Mouse (Mus musculus) CH12.LX (cell line): Measurements from ENCODE around the gene Det1.

Experiments
- CTCF ChIP-seq, 2 experiments: IDR thresholded peaks in 1 of 2; conservative IDR thresholded peaks in 1 of 2; 2 replicates each; pipeline ENCODE4 v1.5.1; 2011 to 2012; ENCODE audit warnings: low read depth in 2 of 2, low read length in 2 of 2, improper control_type of control experiment in 1 of 2, inconsistent platforms in 1 of 2, mild to moderate bottlenecking in 1 of 2, moderate library complexity in 1 of 2
- EP300 ChIP-seq: IDR thresholded peaks from 2 replicates; pipeline ENCODE4 v1.6.1; 2011; ENCODE audit warnings: low read length, improper control_type of control experiment
- MAX ChIP-seq: IDR thresholded peaks from 2 replicates; pipeline ENCODE4 v1.6.1; 2011; ENCODE audit warnings: low read length, improper control_type of control experiment
- MYC ChIP-seq: IDR thresholded peaks from 2 replicates; pipeline ENCODE4 v1.6.1; 2011; ENCODE audit warnings: low read depth, mild to moderate bottlenecking, improper control_type of control experiment, low read length
- NRF1 ChIP-seq: IDR thresholded peaks from 2 replicates; pipeline ENCODE4 v1.6.1; 2014; ENCODE audit warnings: low read depth, mild to moderate bottlenecking, inconsistent platforms, low read length, improper control_type of control experiment, moderate library complexity
- POLR2A ChIP-seq: IDR thresholded peaks from 2 replicates; pipeline ENCODE4 v1.6.1; 2011; ENCODE audit warnings: low read depth, mild to moderate bottlenecking, improper control_type of control experiment, low read length
- ZNF384 ChIP-seq: IDR thresholded peaks from 2 replicates; pipeline ENCODE4 v1.6.1; 2012; ENCODE audit warnings: low read depth, low read length, improper control_type of control experiment, inconsistent platforms

DNA sequence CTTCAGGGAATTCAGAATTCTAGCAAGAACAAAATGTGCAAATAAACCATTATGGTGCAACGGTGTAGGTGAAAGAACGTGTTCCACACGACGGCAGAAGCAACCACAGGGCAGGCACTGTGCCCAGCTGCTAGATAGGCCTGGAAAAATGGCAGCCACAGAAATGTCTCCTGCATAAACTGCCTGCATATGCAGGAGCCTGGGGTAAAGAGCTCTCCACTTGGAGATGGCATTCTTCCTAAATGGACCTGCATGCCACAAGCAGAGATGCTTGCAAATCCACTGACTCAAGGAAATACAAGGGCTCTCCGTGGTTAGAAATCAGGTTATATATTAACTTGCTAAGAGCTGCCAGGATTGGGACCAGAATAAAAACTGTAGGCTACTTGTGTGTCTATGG is 68.3 kb downstream of the Det1 start:
- TF ChIP-seq EP300 (no peak), NRF1 (no peak), MYC (no peak), POLR2A (no peak), MAX (no peak), CTCF (conservative IDR thresholded peaks at IDR 0.05 in 1 of 2, IDR thresholded peaks at IDR 0.05 in 1 of 2; ENCODE audit: low read depth in 2 of 2, low read length in 2 of 2) (no peak), ZNF384 (no peak)
